Mouse (Mus musculus) myocyte (in vitro differentiated cells): ENCODE data around the gene Vav3. TPM values are rescaled to one million over a fixed set of nuclear protein-coding genes. Genes with fewer than 3 reads are reported as not detected.

Experiments used
- H3K27me3 ChIP-seq: one replicate; pipeline ENCODE4 v1.6.1; 2011; ENCODE audit not compliant: control insufficient read depth, insufficient read depth, insufficient read length
- H3K36me3 ChIP-seq: one replicate; pipeline ENCODE4 v1.6.1; 2011; ENCODE audit not compliant: control insufficient read depth, insufficient read depth
- H3K4me2 ChIP-seq: one replicate; pipeline ENCODE4 v1.6.1; 2011; ENCODE audit warnings: low read depth, control low read depth
- H3K4me3 ChIP-seq: one replicate; pipeline ENCODE4 v1.5.1; 2011; ENCODE audit warnings: mild to moderate bottlenecking, control low read depth, moderate library complexity
- H3K79me2 ChIP-seq: one replicate; pipeline ENCODE4 v1.6.1; 2011; ENCODE audit not compliant: control insufficient read depth, insufficient read depth
- H3ac ChIP-seq: one replicate; pipeline ENCODE4 v1.6.1; 2011; ENCODE audit not compliant: control insufficient read depth, insufficient read length
- CEBPB ChIP-seq: IDR thresholded peaks from 2 replicates; pipeline ENCODE4 v1.6.1; 2011; ENCODE audit warnings: mild to moderate bottlenecking, moderate library complexity; ENCODE audit not compliant: poor library complexity, insufficient read depth, severe bottlenecking
- E2F4 ChIP-seq: IDR thresholded peaks from one replicate; pipeline ENCODE4 v1.6.1; 2011; ENCODE audit warnings: mild to moderate bottlenecking, control low read depth, moderate library complexity; ENCODE audit not compliant: insufficient read depth
- MAX ChIP-seq: IDR thresholded peaks from one replicate; pipeline ENCODE4 v1.6.1; 2011; ENCODE audit warnings: low read depth, mild to moderate bottlenecking, control low read depth
- MYOD1 ChIP-seq, 3 experiments: IDR thresholded peaks; one replicate each; pipeline ENCODE4 v1.6.1; 2011; ENCODE audit warnings: control low read depth in 2 of 3, low read depth in 2 of 3, mild to moderate bottlenecking in 2 of 3, moderate library complexity in 1 of 3; ENCODE audit not compliant: insufficient read length in 2 of 3, control insufficient read depth in 1 of 3
- MYOG ChIP-seq, 3 experiments: IDR thresholded peaks; one replicate each; pipeline ENCODE4 v1.6.1; 2011; ENCODE audit warnings: control low read depth in 2 of 3, low read depth in 2 of 3, mild to moderate bottlenecking in 2 of 3; ENCODE audit not compliant: insufficient read length in 2 of 3, control insufficient read depth in 1 of 3, insufficient read depth in 1 of 3
- POLR2A ChIP-seq: IDR thresholded peaks from one replicate; pipeline ENCODE4 v1.6.1; 2011; ENCODE audit warnings: low read depth, mild to moderate bottlenecking, control low read depth, moderate library complexity; ENCODE audit not compliant: insufficient read length
- POLR2AphosphoS2 ChIP-seq: IDR thresholded peaks from one replicate; pipeline ENCODE4 v1.6.1; 2011; ENCODE audit warnings: low read depth, control low read depth; ENCODE audit not compliant: insufficient read length
- REST ChIP-seq: IDR thresholded peaks from one replicate; pipeline ENCODE4 v1.6.1; 2011; ENCODE audit warnings: mild to moderate bottlenecking, control low read depth, moderate library complexity; ENCODE audit not compliant: insufficient read depth, insufficient read length
- SRF ChIP-seq: IDR thresholded peaks from one replicate; pipeline ENCODE4 v1.6.1; 2011; ENCODE audit warnings: low read depth; ENCODE audit not compliant: control insufficient read depth, insufficient read length
- TCF12 ChIP-seq: IDR thresholded peaks from one replicate; pipeline ENCODE4 v1.6.1; 2011; ENCODE audit warnings: mild to moderate bottlenecking, control low read depth; ENCODE audit not compliant: poor library complexity, insufficient read depth, severe bottlenecking
- TCF3 ChIP-seq: IDR thresholded peaks from one replicate; pipeline ENCODE4 v1.6.1; 2011; ENCODE audit warnings: low read depth, control low read depth; ENCODE audit not compliant: insufficient read length
- USF1 ChIP-seq: IDR thresholded peaks from one replicate; pipeline ENCODE4 v1.6.1; 2011; ENCODE audit warnings: low read depth, mild to moderate bottlenecking, control low read depth, moderate library complexity
- polyA plus RNA-seq: library from polyadenylated mRNA; unstranded; fragments of >200 nt; fragmentation: generic; extraction: Trizol; gene quantifications from one replicate; pipeline ENCODE4 v1.2.1, GENCODE M21; 2012; ENCODE audit warnings: missing spikeins

Vav3 gene
- polyA plus RNA-seq, 1 experiment, result 0.95 TPM

- Histone ChIP-seq H3K4me2 (no peak overlapping the region), H3K79me2 (no peaks in the 10 kb centered on the region), H3ac (no peak overlapping the region), H3K36me3 (no peaks in the 10 kb centered on the region), H3K27me3 (no peaks in the 10 kb centered on the region), H3K4me3 (no peak overlapping the region)
- TF ChIP-seq REST (no peak), E2F4 (no peak), USF1 (no peak), MYOD1 (IDR thresholded peaks at IDR 0.05; ENCODE audit: control insufficient read depth in 1 of 3, insufficient read length in 2 of 3, low read depth in 2 of 3) (no peak), POLR2A (no peak), TCF12 (no peak), POLR2AphosphoS2 (no peak), TCF3 (no peak), MAX (no peak), MYOG (IDR thresholded peaks at IDR 0.05; ENCODE audit: control insufficient read depth in 1 of 3, insufficient read depth in 1 of 3, insufficient read length in 2 of 3, low read depth in 2 of 3) (no peak), CEBPB (no peak), SRF (no peak)
These were observed 18.2 kb upstream of the Vav3 start for GRCm38 (mm10) chr3:109322225-109322624.

- no peaks in the 10 kb centered on the region for H3K36me3 ChIP-seq
- no peak overlapping the region for H3K4me2 ChIP-seq
- H3ac ChIP-seq, result no peak overlapping the region
- H3K4me3 ChIP-seq, result no peak overlapping the region
- TF ChIP-seq POLR2AphosphoS2 (no peak), MYOD1 (IDR thresholded peaks at IDR 0.05; ENCODE audit: control insufficient read depth in 1 of 3, insufficient read length in 2 of 3, low read depth in 2 of 3) (no peak), MYOG (IDR thresholded peaks at IDR 0.05; ENCODE audit: control insufficient read depth in 1 of 3, insufficient read depth in 1 of 3, insufficient read length in 2 of 3, low read depth in 2 of 3) (no peak), USF1 (no peak), POLR2A (no peak), SRF (no peak), MAX (no peak), CEBPB (no peak), E2F4 (no peak), TCF3 (no peak), REST (no peak), TCF12 (no peak)
- no peaks in the 10 kb centered on the region for H3K79me2 ChIP-seq
- no peaks in the 10 kb centered on the region for H3K27me3 ChIP-seq
These were observed 16.8 kb upstream of the Vav3 start for GRCm38 (mm10) chr3:109323447-109324300.

- H3K27me3 ChIP-seq, result no peaks in the 10 kb centered on the region
- H3K36me3 ChIP-seq, result no peaks in the 10 kb centered on the region
- no peak overlapping the region for H3K4me3 ChIP-seq
- no peak overlapping the region for H3K4me2 ChIP-seq
- H3K79me2 ChIP-seq, result no peaks in the 10 kb centered on the region
- peak in 1 of 3 experiments; percentile 49 for TF ChIP-seq MYOD1 (IDR thresholded peaks at IDR 0.05; ENCODE audit: control insufficient read depth in 1 of 3, insufficient read length in 2 of 3, low read depth in 2 of 3)
- TF ChIP-seq TCF12, result no peak
- H3ac ChIP-seq, result no peak overlapping the region
These were observed 13.3 kb upstream of the Vav3 start for GRCm38 (mm10) chr3:109327128-109327527.

- H3ac ChIP-seq, result no peak overlapping the region
- TF ChIP-seq POLR2A, result no peak
- no peak for TF ChIP-seq CEBPB
- no peaks in the 10 kb centered on the region for H3K79me2 ChIP-seq
- H3K4me2 ChIP-seq, result no peak overlapping the region
- H3K27me3 ChIP-seq, result no peaks in the 10 kb centered on the region
- no peak overlapping the region for H3K4me3 ChIP-seq
- H3K36me3 ChIP-seq, result no peaks in the 10 kb centered on the region
These were observed 7.7 kb upstream of the Vav3 start for GRCm38 (mm10) chr3:109332755-109333154.

GRCm38 (mm10) chr3:109335470-109335869 is 5.0 kb upstream of the Vav3 start:
- TF ChIP-seq CEBPB (no peak), E2F4 (no peak), MAX (no peak), USF1 (no peak), POLR2A (no peak), SRF (no peak)
- Histone ChIP-seq H3K4me2 (no peak overlapping the region), H3K27me3 (no peaks in the 10 kb centered on the region), H3K36me3 (no peaks in the 10 kb centered on the region), H3K79me2 (no peaks in the 10 kb centered on the region), H3K4me3 (no peak overlapping the region), H3ac (no peak overlapping the region)
